Mouse (Mus musculus): ENCODE results near the gene Zc3h12d. TPM values are rescaled to one million over a fixed set of nuclear protein-coding genes. Genes with fewer than 3 reads are reported as not detected.

The Zc3h12d gene
- polyA plus RNA-seq, 1 experiment from 2014 or later, result 0.39 TPM

GRCm38 (mm10) chr10:7837446-7837845 lies 5.2 kb downstream of the Zc3h12d start:
- H3K36me3 ChIP-seq (ENCODE audit: insufficient read depth, low read length), result no peaks in the 10 kb centered on the region
- DNase-seq (ENCODE audit: low spot score) (no peak), ATAC-seq (no peak)
- no peak overlapping the region for H3K4me2 ChIP-seq (replicated peaks; ENCODE audit: low read depth, low read length)
- H3K9me3 ChIP-seq (ENCODE audit: low read length), result no peaks in the 10 kb centered on the region
- H3K9ac ChIP-seq (replicated peaks; ENCODE audit: low read depth), result no peak overlapping the region
- TF ChIP-seq CTCF (IDR thresholded peaks at IDR 0.05) (no peak), EP300 (IDR thresholded peaks at IDR 0.05) (no peak)
- H3K4me3 ChIP-seq (ENCODE audit: low read depth, low read length), result no peak overlapping the region
- 0 out of 2 replicates have a peak, but pooled peaks cover 3% of the 10 kb centered on the region for H3K27me3 ChIP-seq (replicated peaks; ENCODE audit: insufficient read depth, low read length)
- peaks cover 4% of the 10 kb centered on the region; the same call in 1 of the 2 replicates for H3K4me1 ChIP-seq (ENCODE audit: insufficient read depth, low read depth, low read length)
- H3K27ac ChIP-seq (ENCODE audit: low read length), result no peak overlapping the region
- WGBS, result 90% methylated on average over 8 of the region's 8 CpGs

DNA sequence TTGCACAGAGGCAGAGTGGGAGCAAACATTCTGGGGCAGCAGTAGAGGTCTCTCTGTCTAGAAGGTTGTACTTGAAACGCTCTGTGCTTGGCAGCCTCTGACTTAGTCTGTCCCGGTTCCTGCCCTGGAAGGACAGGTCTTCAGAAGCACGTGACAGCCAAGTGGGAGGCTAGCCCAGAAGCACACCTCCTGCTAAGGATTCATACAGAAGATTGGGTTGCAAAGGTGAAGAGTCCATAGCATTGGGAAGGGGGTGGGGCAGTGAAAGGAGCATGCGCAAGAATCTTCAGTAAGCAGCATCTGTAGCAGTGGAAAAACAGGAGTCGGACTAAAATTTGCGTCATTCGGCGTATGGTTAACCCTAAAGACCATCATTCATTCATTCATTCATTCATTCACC lies 5.8 kb downstream of the Zc3h12d start:
- 73% methylated on average over 8 of the region's 8 CpGs for WGBS
- ATAC-seq (no peak), DNase-seq (ENCODE audit: low spot score) (no peak)
- H3K4me2 ChIP-seq (replicated peaks; ENCODE audit: low read depth, low read length), result no peak overlapping the region
- no peaks in the 10 kb centered on the region for H3K36me3 ChIP-seq (ENCODE audit: insufficient read depth, low read length)
- H3K27ac ChIP-seq (ENCODE audit: low read length), result no peak overlapping the region
- peaks cover 4% of the 10 kb centered on the region; the same call in 1 of the 2 replicates for H3K4me1 ChIP-seq (ENCODE audit: insufficient read depth, low read depth, low read length)
- H3K4me3 ChIP-seq (ENCODE audit: low read depth, low read length), result no peak overlapping the region
- no peaks in the 10 kb centered on the region for H3K9me3 ChIP-seq (ENCODE audit: low read length)
- 0 out of 2 replicates have a peak, but pooled peaks cover 3% of the 10 kb centered on the region for H3K27me3 ChIP-seq (replicated peaks; ENCODE audit: insufficient read depth, low read length)
- TF ChIP-seq CTCF (IDR thresholded peaks at IDR 0.05) (no peak), EP300 (IDR thresholded peaks at IDR 0.05) (no peak)
- H3K9ac ChIP-seq (replicated peaks; ENCODE audit: low read depth), result no peak overlapping the region

GRCm38 (mm10) chr10:7838874-7839421 lies 6.7 kb downstream of the Zc3h12d start:
- no peak for ATAC-seq
- 64% methylated on average over 5 of the region's 5 CpGs for WGBS
- no peak overlapping the region for H3K4me2 ChIP-seq (replicated peaks; ENCODE audit: low read depth, low read length)
- H3K36me3 ChIP-seq (ENCODE audit: insufficient read depth, low read length), result no peaks in the 10 kb centered on the region
- peaks cover 4% of the 10 kb centered on the region; the same call in 1 of the 2 replicates for H3K4me1 ChIP-seq (ENCODE audit: insufficient read depth, low read depth, low read length)
- H3K4me3 ChIP-seq (ENCODE audit: low read depth, low read length), result no peak overlapping the region
- no peak for DNase-seq (ENCODE audit: low spot score)
- 0 out of 2 replicates have a peak, but pooled peaks cover 3% of the 10 kb centered on the region for H3K27me3 ChIP-seq (replicated peaks; ENCODE audit: insufficient read depth, low read length)
- H3K9me3 ChIP-seq (ENCODE audit: low read length), result no peaks in the 10 kb centered on the region
- no peak overlapping the region for H3K27ac ChIP-seq (ENCODE audit: low read length)
- no peak for TF ChIP-seq EP300 (IDR thresholded peaks at IDR 0.05)
- no peak for TF ChIP-seq CTCF (IDR thresholded peaks at IDR 0.05)
- H3K9ac ChIP-seq (replicated peaks; ENCODE audit: low read depth), result no peak overlapping the region

DNA sequence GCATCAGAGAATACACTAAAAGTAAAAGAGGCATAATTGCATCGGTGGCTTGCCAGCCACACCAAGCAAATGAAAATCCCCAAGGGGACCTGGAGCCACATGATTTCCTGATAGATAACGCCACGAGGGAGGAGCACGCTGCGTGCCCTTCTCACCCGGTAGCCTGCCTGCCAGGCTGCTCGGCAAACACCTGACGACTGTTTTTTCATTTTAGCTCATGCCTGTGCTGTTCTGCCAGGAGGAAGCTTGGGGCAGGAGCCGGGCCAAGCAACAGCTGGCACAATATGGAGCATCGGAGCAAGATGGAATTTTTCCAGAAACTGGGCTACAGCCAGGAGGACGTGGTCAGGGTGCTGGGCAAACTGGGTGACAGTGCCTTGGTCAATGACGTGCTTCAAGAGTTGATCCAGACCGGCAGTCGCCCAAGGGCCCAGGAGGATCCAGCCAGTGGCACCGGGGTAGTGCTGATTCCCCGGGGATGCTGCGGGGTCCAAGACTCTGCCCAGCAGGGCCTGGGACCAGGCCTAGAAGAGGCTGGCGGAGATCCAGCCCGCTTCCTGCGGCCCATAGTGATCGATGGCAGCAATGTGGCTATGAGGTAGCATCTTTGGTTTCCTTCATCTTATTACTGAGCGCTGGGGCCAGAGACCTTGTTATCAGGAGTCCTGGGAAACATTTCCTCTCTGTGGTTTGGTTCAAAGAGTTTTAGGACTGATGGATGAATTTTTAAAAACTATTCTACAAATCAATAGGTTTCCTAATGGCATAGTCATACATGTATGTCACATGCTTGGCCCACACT lies 7.5 kb downstream of the Zc3h12d start:
- Histone ChIP-seq H3K27ac (ENCODE audit: low read length) (no peak overlapping the region), H3K9ac (replicated peaks; ENCODE audit: low read depth) (no peak overlapping the region), H3K27me3 (replicated peaks; ENCODE audit: insufficient read depth, low read length) (0 out of 2 replicates have a peak, but pooled peaks cover 3% of the 10 kb centered on the region), H3K4me2 (replicated peaks; ENCODE audit: low read depth, low read length) (no peak overlapping the region), H3K9me3 (ENCODE audit: low read length) (no peaks in the 10 kb centered on the region), H3K4me3 (ENCODE audit: low read depth, low read length) (no peak overlapping the region), H3K36me3 (ENCODE audit: insufficient read depth, low read length) (no peaks in the 10 kb centered on the region), H3K4me1 (ENCODE audit: insufficient read depth, low read depth, low read length) (peaks cover 4% of the 10 kb centered on the region; the same call in 1 of the 2 replicates)
- no peak for TF ChIP-seq CTCF (IDR thresholded peaks at IDR 0.05)
- no peak for TF ChIP-seq EP300 (IDR thresholded peaks at IDR 0.05)
- 60% methylated on average over 22 of the region's 22 CpGs for WGBS
- no peak for DNase-seq (ENCODE audit: low spot score)
- no peak for ATAC-seq

- Histone ChIP-seq H3K27me3 (replicated peaks; ENCODE audit: insufficient read depth, low read length) (0 out of 2 replicates have a peak, but pooled peaks cover 3% of the 10 kb centered on the region), H3K4me2 (replicated peaks; ENCODE audit: low read depth, low read length) (no peak overlapping the region), H3K36me3 (ENCODE audit: insufficient read depth, low read length) (no peaks in the 10 kb centered on the region), H3K4me1 (ENCODE audit: insufficient read depth, low read depth, low read length) (peaks cover 4% of the 10 kb centered on the region; the same call in 1 of the 2 replicates), H3K9ac (replicated peaks; ENCODE audit: low read depth) (no peak overlapping the region), H3K27ac (ENCODE audit: low read length) (no peak overlapping the region), H3K4me3 (ENCODE audit: low read depth, low read length) (no peak overlapping the region), H3K9me3 (ENCODE audit: low read length) (no peaks in the 10 kb centered on the region)
- ATAC-seq, result no peak
- WGBS, result 79% methylated on average over 2 of the region's 2 CpGs
- TF ChIP-seq CTCF (IDR thresholded peaks at IDR 0.05) (no peak), EP300 (IDR thresholded peaks at IDR 0.05) (no peak)
- DNase-seq (ENCODE audit: low spot score), result no peak
Observed at GRCm38 (mm10) chr10:7840353-7840733, 8.1 kb downstream of the Zc3h12d start.

GRCm38 (mm10) chr10:7840785-7841184 lies 8.5 kb downstream of the Zc3h12d start:
- no peak overlapping the region for H3K27ac ChIP-seq (ENCODE audit: low read length)
- DNase-seq (ENCODE audit: low spot score), result no peak
- 66% methylated on average over 3 of the region's 3 CpGs for WGBS

More at GRCm38 (mm10) chr10:7840785-7841184, 8.5 kb downstream of the Zc3h12d start:
- H3K27me3 ChIP-seq (replicated peaks; ENCODE audit: insufficient read depth, low read length), result 0 out of 2 replicates have a peak, but pooled peaks cover 3% of the 10 kb centered on the region
- TF ChIP-seq EP300 (IDR thresholded peaks at IDR 0.05), result no peak
- TF ChIP-seq CTCF (IDR thresholded peaks at IDR 0.05), result no peak
- H3K9me3 ChIP-seq (ENCODE audit: low read length), result no peaks in the 10 kb centered on the region
- no peak overlapping the region for H3K4me2 ChIP-seq (replicated peaks; ENCODE audit: low read depth, low read length)
- ATAC-seq, result no peak
- peaks cover 4% of the 10 kb centered on the region; the same call in 1 of the 2 replicates for H3K4me1 ChIP-seq (ENCODE audit: insufficient read depth, low read depth, low read length)
- H3K4me3 ChIP-seq (ENCODE audit: low read depth, low read length), result no peak overlapping the region
- no peak overlapping the region for H3K9ac ChIP-seq (replicated peaks; ENCODE audit: low read depth)
- H3K36me3 ChIP-seq (ENCODE audit: insufficient read depth, low read length), result no peaks in the 10 kb centered on the region

Data from lung, postnatal 0 days (tissue).